Mouse (Mus musculus): ENCODE data around the gene Hes5. TPM values are rescaled to one million over a fixed set of nuclear protein-coding genes. Genes with fewer than 3 reads are reported as not detected.
A peak's percentile ranks its signal among the peaks of the same experiment; 100 is the strongest.

Hes5 gene
- polyA plus RNA-seq, 1 experiment from 2014 or later = 0.24 TPM

GRCm38 (mm10) chr4:154961911-154962310, 1.2 kb downstream of the Hes5 start:
- no peak overlapping the region for H3K27ac ChIP-seq (replicated peaks in 1 of 2; ENCODE audit: control insufficient read depth in 1 of 2, insufficient read depth in 1 of 2, low read depth in 2 of 2, low read length in 2 of 2)
- H3K4me2 ChIP-seq (ENCODE audit: low read length) = peak overlapping the region; percentile 71; the same call in 1 of the 2 replicates
- H3K9ac ChIP-seq (ENCODE audit: low read length) = no peak overlapping the region
- H3K4me1 ChIP-seq (ENCODE audit: control insufficient read depth in 2 of 2, insufficient read depth in 2 of 2, low read length in 2 of 2) = peaks cover 30 to 52% of the 10 kb centered on the region in 2 experiments
- peaks cover 64% of the 10 kb centered on the region for H3K27me3 ChIP-seq (ENCODE audit: control insufficient read depth, insufficient read depth, low read length)
- WGBS = 33% methylated on average over 13 of the region's 13 CpGs
- peaks cover 6% of the 10 kb centered on the region; the same call in 1 of the 2 replicates for H3K36me3 ChIP-seq (ENCODE audit: control insufficient read depth, insufficient read depth, low read length)
- no peak for ATAC-seq (ENCODE audit: insufficient number of reproducible peaks, insufficient read depth, low FRiP score, low read depth)
- H3K4me3 ChIP-seq (ENCODE audit: control insufficient read depth in 1 of 2, insufficient read depth in 1 of 2, low read depth in 1 of 2, low read length in 2 of 2) = no peak overlapping the region
- no peaks in the 10 kb centered on the region for H3K9me3 ChIP-seq (ENCODE audit: control insufficient read depth, low read length)

GRCm38 (mm10) chr4:154962683-154963082, 2.0 kb downstream of the Hes5 start:
- H3K9me3 ChIP-seq (ENCODE audit: control insufficient read depth, low read length) = no peaks in the 10 kb centered on the region
- ATAC-seq (ENCODE audit: insufficient number of reproducible peaks, insufficient read depth, low FRiP score, low read depth) = no peak
- peaks cover 33 to 60% of the 10 kb centered on the region in 2 experiments for H3K4me1 ChIP-seq (ENCODE audit: control insufficient read depth in 2 of 2, insufficient read depth in 2 of 2, low read length in 2 of 2)
- no peak overlapping the region for H3K9ac ChIP-seq (ENCODE audit: low read length)
- no peak overlapping the region for H3K27ac ChIP-seq (replicated peaks in 1 of 2; ENCODE audit: control insufficient read depth in 1 of 2, insufficient read depth in 1 of 2, low read depth in 2 of 2, low read length in 2 of 2)
- peaks cover 10% of the 10 kb centered on the region; the same call in 1 of the 2 replicates for H3K36me3 ChIP-seq (ENCODE audit: control insufficient read depth, insufficient read depth, low read length)
- 77% methylated on average over 7 of the region's 7 CpGs for WGBS
- peaks cover 57% of the 10 kb centered on the region for H3K27me3 ChIP-seq (ENCODE audit: control insufficient read depth, insufficient read depth, low read length)
- no peak overlapping the region for H3K4me2 ChIP-seq (ENCODE audit: low read length)
- H3K4me3 ChIP-seq (ENCODE audit: control insufficient read depth in 1 of 2, insufficient read depth in 1 of 2, low read depth in 1 of 2, low read length in 2 of 2) = no peak overlapping the region

DNA sequence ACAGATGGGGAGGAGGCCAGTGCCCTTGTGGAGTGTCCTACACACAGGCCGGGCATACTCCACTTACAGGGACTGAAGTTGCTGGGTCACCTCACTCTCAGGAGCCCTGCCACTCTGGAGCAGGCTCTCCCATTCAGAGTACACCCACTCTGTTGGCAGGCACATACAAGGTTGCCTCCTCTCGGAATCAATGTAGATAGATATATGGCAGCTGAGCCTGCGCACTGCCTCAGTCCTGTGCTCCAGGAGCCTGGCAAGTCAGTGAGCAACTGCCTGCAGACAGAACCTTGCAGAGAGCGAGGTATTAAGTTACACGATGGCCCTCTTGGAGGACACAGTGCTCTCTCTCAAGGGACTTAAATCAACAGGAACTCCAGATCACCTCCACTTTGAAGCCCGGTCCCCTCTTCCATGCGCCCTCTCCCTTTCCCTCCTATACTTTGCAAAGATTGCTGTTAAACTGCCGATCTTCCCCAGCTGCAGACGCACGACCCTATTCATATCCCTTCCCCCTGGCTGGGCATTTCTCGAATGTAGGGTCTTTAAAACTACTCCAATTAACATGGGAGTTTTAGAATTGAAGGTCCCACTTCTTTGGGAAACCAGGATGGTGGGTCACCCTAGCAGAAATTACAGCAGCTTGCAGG, 2.6 kb downstream of the Hes5 start:
- Histone ChIP-seq H3K4me3 (ENCODE audit: control insufficient read depth in 1 of 2, insufficient read depth in 1 of 2, low read depth in 1 of 2, low read length in 2 of 2) (peak overlapping the region; percentile 82 to 96), H3K4me1 (ENCODE audit: control insufficient read depth in 2 of 2, insufficient read depth in 2 of 2, low read length in 2 of 2) (peaks cover 31 to 61% of the 10 kb centered on the region in 2 experiments), H3K27ac (replicated peaks in 1 of 2; ENCODE audit: control insufficient read depth in 1 of 2, insufficient read depth in 1 of 2, low read depth in 2 of 2, low read length in 2 of 2) (no peak overlapping the region; a peak in 1 of 4 replicates), H3K36me3 (ENCODE audit: control insufficient read depth, insufficient read depth, low read length) (peaks cover 11% of the 10 kb centered on the region; the same call in 1 of the 2 replicates), H3K9ac (ENCODE audit: low read length) (peak overlapping the region; percentile 84), H3K27me3 (ENCODE audit: control insufficient read depth, insufficient read depth, low read length) (peaks cover 50% of the 10 kb centered on the region), H3K9me3 (ENCODE audit: control insufficient read depth, low read length) (no peaks in the 10 kb centered on the region), H3K4me2 (ENCODE audit: low read length) (peak overlapping the region; percentile 71)
- ATAC-seq (ENCODE audit: insufficient number of reproducible peaks, insufficient read depth, low FRiP score, low read depth) = no peak
- 41% methylated on average over 11 of the region's 11 CpGs for WGBS

GRCm38 (mm10) chr4:154963901-154964580, 3.3 kb downstream of the Hes5 start, which contains the start of gene Pank4:
Gene Pank4, plus strand, starts transcription at chr4:154964123.
- H3K4me1 ChIP-seq (ENCODE audit: control insufficient read depth in 2 of 2, insufficient read depth in 2 of 2, low read length in 2 of 2) = peaks cover 30 to 59% of the 10 kb centered on the region in 2 experiments
- peaks cover 43% of the 10 kb centered on the region for H3K27me3 ChIP-seq (ENCODE audit: control insufficient read depth, insufficient read depth, low read length)
- H3K9ac ChIP-seq (ENCODE audit: low read length) = peak within 1 kb of the TSS; percentile 84
- ATAC-seq (ENCODE audit: insufficient number of reproducible peaks, insufficient read depth, low FRiP score, low read depth) = peak; percentile 93
- peak within 1 kb of the TSS; percentile 71 for H3K4me2 ChIP-seq (ENCODE audit: low read length)
- peak within 1 kb of the TSS; percentile 82 to 96 for H3K4me3 ChIP-seq (ENCODE audit: control insufficient read depth in 1 of 2, insufficient read depth in 1 of 2, low read depth in 1 of 2, low read length in 2 of 2)
- peak within 1 kb of the TSS; percentile 84 to 89 for H3K27ac ChIP-seq (replicated peaks in 1 of 2; ENCODE audit: control insufficient read depth in 1 of 2, insufficient read depth in 1 of 2, low read depth in 2 of 2, low read length in 2 of 2)
- peaks cover 14% of the 10 kb centered on the region for H3K36me3 ChIP-seq (ENCODE audit: control insufficient read depth, insufficient read depth, low read length)
- no peaks in the 10 kb centered on the region for H3K9me3 ChIP-seq (ENCODE audit: control insufficient read depth, low read length)
- under 1% methylated on average over 53 of the region's 66 CpGs for WGBS

DNA sequence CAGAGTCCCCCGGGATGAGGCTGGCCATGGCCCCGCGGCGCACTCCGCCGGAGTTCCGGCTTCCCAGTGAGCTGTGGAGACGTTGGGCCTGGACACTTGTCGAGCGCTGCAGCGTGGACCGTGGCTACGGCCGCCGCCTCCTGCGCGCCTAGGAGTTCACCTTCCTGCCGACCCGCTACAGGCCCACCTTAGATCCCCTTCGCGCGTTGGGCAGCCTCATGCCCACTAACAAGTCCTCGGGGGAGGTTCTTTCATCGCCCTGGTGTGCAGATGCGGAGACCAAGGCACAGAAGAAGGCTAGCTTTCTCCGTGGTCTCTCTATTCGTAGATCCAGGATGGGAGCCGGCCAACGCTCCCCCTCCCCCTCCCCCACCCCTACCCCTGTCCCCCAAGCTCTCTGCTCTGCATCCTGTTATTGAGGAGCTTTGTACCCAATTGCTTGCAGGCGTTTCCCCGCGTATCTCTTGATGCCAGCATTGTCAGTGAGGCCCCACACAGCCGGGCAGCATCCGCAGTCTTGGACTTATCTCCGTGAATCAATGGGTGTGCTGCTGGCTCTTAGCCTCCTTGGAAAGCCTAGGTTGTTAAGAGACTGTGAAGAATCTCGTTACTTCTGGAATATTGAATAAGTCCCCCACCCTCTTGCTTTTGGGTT, 4.0 kb downstream of the Hes5 start:
- Histone ChIP-seq H3K9ac (ENCODE audit: low read length) (peak overlapping the region; percentile 84), H3K27ac (replicated peaks in 1 of 2; ENCODE audit: control insufficient read depth in 1 of 2, insufficient read depth in 1 of 2, low read depth in 2 of 2, low read length in 2 of 2) (peak overlapping the region; percentile 81 to 89), H3K4me2 (ENCODE audit: low read length) (peak overlapping the region; percentile 71), H3K36me3 (ENCODE audit: control insufficient read depth, insufficient read depth, low read length) (peaks cover 20% of the 10 kb centered on the region), H3K4me1 (ENCODE audit: control insufficient read depth in 2 of 2, insufficient read depth in 2 of 2, low read length in 2 of 2) (peaks cover 30 to 59% of the 10 kb centered on the region in 2 experiments), H3K27me3 (ENCODE audit: control insufficient read depth, insufficient read depth, low read length) (peaks cover 36% of the 10 kb centered on the region), H3K9me3 (ENCODE audit: control insufficient read depth, low read length) (no peaks in the 10 kb centered on the region), H3K4me3 (ENCODE audit: control insufficient read depth in 1 of 2, insufficient read depth in 1 of 2, low read depth in 1 of 2, low read length in 2 of 2) (peak overlapping the region; percentile 82 to 96)
- under 1% methylated on average over 36 of the region's 36 CpGs for WGBS
- no peak; the same call in none of the 2 replicates for ATAC-seq (ENCODE audit: insufficient number of reproducible peaks, insufficient read depth, low FRiP score, low read depth)

- H3K27me3 ChIP-seq (ENCODE audit: control insufficient read depth, insufficient read depth, low read length) = peaks cover 25% of the 10 kb centered on the region
- WGBS = 67% methylated on average over 3 of the region's 3 CpGs
- H3K27ac ChIP-seq (replicated peaks in 1 of 2; ENCODE audit: control insufficient read depth in 1 of 2, insufficient read depth in 1 of 2, low read depth in 2 of 2, low read length in 2 of 2) = peak overlapping the region in 1 of 2 experiments; percentile 48; a peak in 3 of 4 replicates
- H3K4me2 ChIP-seq (ENCODE audit: low read length) = peak overlapping the region; percentile 71
- peak overlapping the region; percentile 45 for H3K9ac ChIP-seq (ENCODE audit: low read length)
- H3K4me3 ChIP-seq (ENCODE audit: control insufficient read depth in 1 of 2, insufficient read depth in 1 of 2, low read depth in 1 of 2, low read length in 2 of 2) = peak overlapping the region in 1 of 2 experiments; percentile 82; a peak in 1 of 4 replicates
- H3K36me3 ChIP-seq (ENCODE audit: control insufficient read depth, insufficient read depth, low read length) = peaks cover 32% of the 10 kb centered on the region
- ATAC-seq (ENCODE audit: insufficient number of reproducible peaks, insufficient read depth, low FRiP score, low read depth) = no peak
- peaks cover 30 to 53% of the 10 kb centered on the region in 2 experiments for H3K4me1 ChIP-seq (ENCODE audit: control insufficient read depth in 2 of 2, insufficient read depth in 2 of 2, low read length in 2 of 2)
- H3K9me3 ChIP-seq (ENCODE audit: control insufficient read depth, low read length) = no peaks in the 10 kb centered on the region
Observed at GRCm38 (mm10) chr4:154965856-154966255, 5.1 kb downstream of the Hes5 start.

DNA sequence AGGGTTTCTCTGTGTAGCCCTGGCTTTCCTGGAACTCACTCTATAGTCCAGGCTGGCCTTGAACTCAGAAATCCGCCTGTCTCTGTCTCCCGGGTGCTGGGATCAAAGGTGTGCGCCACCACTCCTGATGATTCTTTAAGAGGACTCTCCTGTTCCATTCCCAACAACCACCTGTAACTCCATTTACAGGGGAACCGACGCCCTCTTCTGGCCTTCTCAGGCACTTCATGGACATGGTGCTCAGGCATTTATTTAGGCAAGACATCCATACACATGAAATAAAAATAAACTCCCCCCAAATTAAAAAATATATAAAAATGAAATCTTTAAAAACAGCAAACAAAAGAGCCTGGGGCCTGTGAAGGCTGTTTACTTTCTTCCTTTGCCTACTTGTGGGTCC, 6.5 kb downstream of the Hes5 start:
- no peak overlapping the region for H3K4me3 ChIP-seq (ENCODE audit: control insufficient read depth in 1 of 2, insufficient read depth in 1 of 2, low read depth in 1 of 2, low read length in 2 of 2)
- H3K9ac ChIP-seq (ENCODE audit: low read length) = no peak overlapping the region
- peaks cover 12% of the 10 kb centered on the region for H3K27me3 ChIP-seq (ENCODE audit: control insufficient read depth, insufficient read depth, low read length)
- peaks cover 28 to 45% of the 10 kb centered on the region in 2 experiments for H3K4me1 ChIP-seq (ENCODE audit: control insufficient read depth in 2 of 2, insufficient read depth in 2 of 2, low read length in 2 of 2)
- peak overlapping the region in 1 of 2 experiments; percentile 48; a peak in 1 of 4 replicates for H3K27ac ChIP-seq (replicated peaks in 1 of 2; ENCODE audit: control insufficient read depth in 1 of 2, insufficient read depth in 1 of 2, low read depth in 2 of 2, low read length in 2 of 2)
- WGBS = 66% methylated on average over 5 of the region's 5 CpGs
- ATAC-seq (ENCODE audit: insufficient number of reproducible peaks, insufficient read depth, low FRiP score, low read depth) = no peak
- no peak overlapping the region for H3K4me2 ChIP-seq (ENCODE audit: low read length)
- H3K9me3 ChIP-seq (ENCODE audit: control insufficient read depth, low read length) = no peaks in the 10 kb centered on the region
- H3K36me3 ChIP-seq (ENCODE audit: control insufficient read depth, insufficient read depth, low read length) = peaks cover 45% of the 10 kb centered on the region

Data from heart, embryonic 14.5 days (tissue).